Mouse (Mus musculus): ENCODE measurements at regions not wholly inside any gene's neighbourhood (a gene's known extent, or its start where the extent isn't known, plus 50 kb on each side); places are given as distances from the start of the nearest gene placed in this dataset.
A peak's percentile ranks its signal among the peaks of the same experiment; 100 is the strongest.

DNA sequence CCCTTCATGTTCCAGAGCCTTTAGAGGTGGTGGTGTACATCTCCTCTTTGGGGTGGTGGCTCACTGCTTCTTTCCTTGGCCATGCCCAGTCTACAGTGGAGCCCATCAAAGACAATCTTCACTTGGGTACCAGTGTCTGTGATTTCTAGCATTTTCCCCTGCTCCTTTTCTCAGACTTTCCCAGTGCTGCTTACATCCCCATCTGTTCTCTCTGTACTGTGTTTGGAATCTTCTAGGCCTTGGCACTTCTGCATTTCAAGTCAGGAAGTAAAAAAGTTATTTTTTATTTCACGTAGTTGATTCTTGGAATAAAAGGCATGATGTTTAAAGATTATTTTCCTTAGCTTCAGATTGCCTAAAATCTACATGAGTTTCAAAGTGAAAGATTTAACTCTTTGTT, 455.4 kb downstream of the Sorl1 start:
- DNase-seq = no peak

DNA sequence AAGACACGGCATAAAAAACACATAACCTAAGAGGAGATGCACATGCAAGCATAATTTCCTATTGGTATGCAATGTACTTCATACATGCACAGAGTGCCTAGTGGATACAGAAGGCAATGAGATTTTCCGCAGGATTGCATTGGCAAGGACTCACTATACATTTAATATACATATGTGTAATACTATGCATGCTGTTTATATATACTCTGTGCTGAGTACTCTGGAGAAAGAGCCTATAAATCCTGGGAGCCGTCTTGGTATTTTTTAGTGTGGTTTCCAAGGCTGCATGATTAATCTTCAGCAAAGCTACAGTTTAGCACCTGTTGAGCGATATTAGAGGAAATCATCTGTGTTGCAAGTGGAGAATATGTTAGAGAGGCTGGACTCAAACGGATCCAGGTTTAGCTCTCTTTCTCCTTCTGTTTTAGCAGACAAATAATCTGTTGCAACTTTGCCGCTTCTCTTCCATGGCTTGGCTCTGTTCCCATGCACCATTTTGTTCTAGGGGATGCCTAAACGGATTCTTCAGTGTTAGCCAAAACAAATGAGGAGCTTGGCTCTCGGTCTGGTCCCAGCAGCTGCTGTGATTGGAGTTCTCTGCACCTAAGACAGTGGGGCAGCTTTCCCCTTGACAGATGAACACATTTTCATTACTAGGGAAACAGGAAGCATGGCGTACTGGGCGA, 459.0 kb downstream of the Sorl1 start:
- DNase-seq = peak; percentile 71

DNA sequence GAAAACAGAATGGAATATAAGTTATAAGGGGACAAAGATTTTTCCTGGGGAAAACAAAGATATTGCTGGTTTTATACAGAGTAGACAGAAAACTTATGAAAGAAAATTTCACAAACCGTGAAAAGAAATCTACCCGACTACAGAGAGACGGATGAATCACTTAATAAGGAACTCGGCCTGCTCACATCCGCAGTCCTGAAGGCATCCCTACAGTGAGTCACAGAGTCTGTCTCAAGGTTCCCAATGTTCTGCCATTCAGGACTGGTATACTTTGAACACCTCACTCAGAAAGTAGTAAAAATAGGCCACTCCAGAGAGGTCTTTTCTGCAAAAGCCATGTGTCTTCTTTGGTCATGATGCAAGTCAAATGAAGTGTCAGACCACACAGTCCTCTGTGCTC, 463.5 kb downstream of the Sorl1 start:
- DNase-seq = no peak

DNA sequence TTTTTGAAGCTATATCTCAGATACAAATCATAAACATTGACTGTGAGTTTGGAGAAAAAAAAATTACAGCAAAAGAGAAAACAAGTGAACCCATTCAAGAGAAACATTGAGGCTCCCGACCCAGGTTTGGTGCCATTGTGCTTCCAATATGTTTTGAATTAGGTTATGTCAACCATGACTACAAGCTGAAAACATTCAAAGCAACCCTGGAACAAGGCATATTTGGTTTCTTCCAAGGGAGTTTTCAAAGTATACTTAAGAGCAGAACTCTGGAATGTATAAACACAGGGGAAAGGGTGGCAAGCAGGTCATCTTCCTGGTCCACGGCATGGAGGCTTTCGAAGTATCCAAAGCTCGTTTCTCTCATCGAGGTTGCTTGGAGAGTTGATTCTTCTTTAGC, 464.1 kb downstream of the Sorl1 start:
- DNase-seq = no peak

DNA sequence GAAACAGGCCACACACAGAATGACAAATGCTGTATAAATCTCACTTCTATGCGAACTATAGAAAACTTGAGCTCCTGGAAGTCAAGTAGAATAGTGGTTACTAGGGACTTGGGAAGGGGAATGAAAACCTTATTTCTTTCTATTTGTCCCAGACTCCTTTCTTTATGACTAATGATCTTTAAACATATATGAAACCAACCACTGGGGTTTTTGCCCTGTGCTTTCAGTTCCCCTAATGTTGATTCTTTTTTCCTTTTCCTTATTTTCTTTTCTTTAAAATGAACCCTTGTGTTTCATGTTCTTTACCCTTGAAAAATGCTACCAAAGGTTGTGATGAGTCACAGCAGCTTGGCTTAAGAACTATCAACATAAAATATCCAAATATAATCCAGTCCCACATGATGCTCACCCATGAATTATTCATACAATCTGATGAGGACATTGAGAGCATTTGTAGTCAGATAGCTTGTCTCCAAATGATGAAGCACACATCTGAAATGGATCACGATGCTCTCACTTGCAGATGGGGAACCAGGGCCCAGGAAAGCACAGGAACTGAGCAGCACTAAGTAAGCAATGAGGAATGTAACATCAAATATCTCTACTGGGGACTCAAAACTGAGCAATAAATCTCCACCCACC, 470.2 kb upstream of the Ubash3b start:
- DNase-seq = no peak

DNA sequence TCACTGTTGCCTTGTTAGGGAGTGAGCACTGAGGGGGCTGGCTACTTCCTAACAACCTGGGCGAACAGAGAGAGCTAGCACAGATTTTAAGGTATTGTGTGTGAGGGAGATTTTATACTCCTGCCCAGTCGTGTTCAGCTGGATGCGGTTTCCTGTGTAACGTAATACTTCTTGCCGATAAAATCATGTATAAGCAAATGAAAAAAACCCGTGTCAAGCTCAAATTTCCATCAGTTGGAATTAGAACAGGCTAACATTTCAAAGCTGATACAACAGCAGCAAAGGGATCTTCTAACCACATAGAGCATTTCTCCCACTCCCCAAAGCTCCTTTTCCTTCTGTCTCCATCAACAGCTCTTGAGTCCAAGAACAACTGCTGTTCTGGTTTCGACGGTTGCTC, 459.8 kb upstream of the Ubash3b start:
- DNase-seq = no peak

DNA sequence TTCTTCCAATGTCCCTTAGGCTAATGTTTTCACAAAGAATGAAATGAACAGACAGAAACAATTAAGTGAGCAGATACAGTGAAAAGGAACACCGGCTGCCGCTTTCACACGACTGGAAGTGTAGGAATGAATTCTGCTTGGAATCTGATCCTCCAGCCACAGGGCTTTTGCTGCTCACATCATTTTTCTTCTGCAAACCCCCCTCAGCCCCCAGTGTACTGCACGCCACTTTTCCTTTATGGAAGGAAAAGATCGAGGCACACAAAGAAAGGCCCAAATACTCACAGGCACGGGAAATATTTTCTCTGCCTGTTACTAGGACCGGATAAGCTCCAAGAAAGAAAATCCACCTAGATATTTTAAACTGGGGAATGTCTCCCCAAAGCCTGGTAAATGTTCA, 452.5 kb upstream of the Ubash3b start:
- DNase-seq = no peak

DNA sequence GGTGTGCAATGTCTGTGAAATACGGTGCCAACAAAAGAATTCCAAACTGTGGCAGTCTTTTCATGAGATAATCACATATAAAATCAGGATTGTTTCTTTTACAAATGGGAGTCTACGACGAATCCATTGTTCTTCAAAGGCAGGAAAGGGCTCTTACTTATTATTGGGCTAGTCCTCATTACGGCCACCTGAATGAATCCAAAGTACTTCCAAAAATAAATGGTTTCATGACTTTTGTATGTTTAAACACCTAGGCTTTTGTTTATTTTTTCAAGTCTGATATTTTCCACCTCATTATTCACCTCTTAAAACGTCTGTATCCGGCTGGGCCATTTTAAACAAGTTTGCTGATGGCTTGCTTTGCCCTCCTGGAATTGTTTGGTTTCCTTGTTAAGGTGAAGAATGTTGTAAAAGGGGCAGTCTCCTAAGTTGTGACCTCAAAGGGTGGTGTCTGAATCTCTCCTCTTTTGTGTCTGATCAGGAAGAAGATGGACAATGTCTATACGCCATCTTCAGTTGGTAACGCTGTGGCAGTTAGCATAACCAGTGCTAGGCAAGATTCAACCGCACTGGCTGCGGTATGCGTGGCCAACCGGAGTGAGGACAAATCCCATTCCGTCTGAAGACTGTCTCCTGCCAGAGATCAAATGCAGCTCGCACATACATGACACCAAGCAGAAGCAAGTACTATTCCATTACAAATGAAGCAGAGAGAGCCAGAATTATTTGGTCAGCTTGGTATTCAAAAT, 451.5 kb upstream of the Ubash3b start:
- no peak for DNase-seq

DNA sequence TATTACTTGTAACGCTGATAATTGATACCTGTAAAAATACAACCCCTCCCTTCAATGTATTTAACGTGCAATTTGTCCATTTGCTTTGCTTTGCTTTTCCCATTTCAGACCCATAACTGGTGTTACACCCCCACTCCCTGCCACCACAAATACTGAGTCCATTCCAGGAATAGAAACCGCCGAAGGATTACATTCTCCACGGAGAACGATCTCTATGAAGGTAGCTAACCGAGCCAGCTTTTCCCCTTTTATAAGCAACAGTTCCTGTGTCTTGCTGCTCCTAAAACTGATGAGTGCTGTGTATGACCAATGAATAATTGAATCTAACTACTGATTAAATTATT, 450.9 kb upstream of the Ubash3b start:
- DNase-seq = no peak

DNA sequence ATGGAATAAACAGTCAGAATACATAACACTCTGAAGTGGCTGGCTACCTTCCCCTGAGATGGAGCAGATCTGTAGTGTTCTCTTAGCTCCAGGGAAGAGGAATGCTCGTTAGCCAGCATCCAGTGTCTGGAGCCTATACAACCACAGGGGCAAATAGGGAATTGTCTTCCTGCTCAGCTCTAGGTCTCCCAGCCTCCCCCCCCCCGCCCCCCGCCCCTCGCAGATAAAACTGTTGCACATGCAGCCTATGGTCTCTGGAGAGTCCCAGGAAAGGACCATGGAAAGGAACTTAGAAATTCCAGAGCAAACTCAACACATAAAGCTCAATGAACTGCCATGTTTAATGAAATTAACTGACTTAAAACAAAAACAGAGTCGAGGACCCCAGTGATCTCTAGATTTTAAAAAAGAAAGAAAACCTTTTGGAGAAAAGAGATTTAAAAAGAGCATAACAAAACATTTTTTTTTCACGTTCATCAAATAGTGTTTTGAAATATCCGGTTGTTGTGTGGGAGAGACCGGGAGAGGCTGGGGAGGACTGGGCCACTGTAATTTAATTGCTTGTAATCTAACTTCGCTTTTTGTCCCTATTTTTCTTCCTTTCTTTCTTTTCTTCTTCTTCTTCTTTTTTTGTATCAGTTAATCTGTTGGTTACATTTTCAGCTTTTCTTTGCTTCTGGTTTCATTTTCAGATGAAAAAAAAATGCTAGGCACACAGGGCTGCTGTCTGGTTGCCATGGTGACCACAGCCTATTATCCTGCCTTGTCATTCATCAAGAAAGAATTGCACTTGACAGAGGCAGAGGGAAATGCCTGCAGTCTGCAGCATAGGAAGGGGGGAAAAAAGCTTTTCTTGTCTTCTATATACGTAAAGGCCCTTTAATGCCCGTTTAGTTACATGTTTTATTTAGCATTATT, 450.3 kb upstream of the Ubash3b start:
- DNase-seq = peak; percentile 70

DNA sequence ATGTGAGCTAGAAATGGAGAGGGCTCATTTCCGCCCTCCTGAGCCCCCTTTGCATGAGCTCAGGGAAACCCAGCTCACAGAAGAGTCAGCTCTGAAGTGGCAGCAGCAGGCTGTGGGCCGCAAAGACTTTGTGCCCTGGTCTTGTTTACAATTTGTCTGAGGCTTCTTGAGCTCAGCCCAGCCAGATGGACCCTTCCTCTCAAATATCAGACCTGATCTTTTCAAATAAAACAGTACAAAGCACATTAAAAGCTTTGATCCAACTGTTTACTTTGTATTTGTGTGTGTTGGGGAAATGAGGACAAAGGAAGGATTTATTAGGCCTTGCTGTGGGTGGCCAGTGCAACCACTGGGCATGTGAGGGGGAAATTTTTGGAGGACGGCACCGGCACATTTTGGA, 448.9 kb upstream of the Ubash3b start:
- no peak for DNase-seq

DNA sequence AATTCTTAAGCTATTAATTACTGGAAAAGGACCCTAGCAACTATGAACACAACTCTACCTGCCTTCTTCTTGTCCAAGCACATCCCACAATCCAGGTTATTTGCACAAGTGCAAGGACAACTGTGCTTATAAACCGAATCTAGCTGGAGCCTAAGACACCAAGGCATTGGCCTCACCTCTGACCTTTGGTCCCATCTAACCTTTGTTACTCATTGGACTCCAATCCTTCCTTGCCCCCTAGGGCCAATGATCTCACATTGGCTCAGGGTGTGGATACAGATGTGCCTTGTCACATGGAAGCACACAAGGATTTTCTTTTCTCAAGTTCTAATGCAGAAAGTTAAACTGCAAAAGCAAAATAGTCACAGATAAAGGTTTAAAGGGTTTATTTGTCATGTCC, 444.6 kb upstream of the Ubash3b start:
- DNase-seq = no peak

DNA sequence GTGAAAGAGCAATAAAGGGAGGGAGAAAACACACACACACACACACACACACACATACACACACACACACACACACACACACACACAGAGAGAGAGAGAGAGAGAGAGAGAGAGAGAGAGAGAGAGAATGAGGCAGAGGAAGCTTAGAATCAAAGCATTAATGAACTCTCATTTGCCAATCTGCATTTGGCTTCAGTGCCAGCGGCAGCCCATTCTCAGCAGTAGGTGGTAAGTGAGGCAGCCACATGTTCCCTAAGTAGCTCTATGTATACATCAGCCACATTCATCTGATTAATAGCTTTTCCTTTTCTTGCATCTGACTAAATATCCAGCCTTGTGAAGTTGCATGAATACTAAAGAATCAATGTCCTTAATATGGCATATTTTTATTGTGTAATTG, 443.4 kb upstream of the Ubash3b start:
- DNase-seq = no peak

DNA sequence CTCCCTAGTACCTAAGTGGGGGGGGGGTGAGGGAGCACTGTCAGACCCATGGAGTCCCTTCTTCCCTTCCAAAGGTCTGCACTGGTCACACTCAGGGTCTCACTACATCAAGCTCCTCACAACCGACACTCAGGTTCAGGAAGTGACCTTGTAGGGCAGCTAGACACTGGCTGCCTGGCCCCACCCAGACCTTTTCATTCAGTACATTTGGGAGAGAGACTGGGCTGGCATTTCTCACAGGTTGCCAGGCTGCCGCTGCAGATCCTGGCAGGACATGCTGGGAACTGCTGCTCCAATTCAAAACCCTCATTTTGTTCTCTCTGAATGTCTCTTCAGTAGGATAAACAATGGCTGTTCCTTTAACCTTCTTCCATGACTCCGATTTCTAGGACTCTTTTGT, 439.3 kb upstream of the Ubash3b start:
- no peak for DNase-seq

DNA sequence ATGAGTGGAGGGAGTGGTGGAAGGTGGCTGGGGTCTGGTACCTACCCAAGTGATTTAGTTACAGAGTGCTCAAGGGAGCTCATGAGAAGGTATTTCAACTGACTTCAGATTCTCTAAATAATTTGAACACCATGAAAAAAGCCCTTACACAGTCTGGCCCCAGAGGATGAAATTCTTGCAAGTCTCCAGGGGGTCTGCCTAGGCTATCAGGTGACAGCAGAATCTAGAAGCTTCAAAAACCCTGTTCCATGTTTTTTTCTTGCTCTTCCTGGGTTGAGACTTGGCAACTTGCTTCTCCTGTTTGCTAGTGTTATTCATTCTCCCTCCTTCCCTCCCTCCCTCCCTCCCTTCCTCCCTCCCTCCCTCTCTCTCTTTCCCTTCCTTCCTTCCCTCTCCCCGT, 438.4 kb upstream of the Ubash3b start:
- no peak for DNase-seq

DNA sequence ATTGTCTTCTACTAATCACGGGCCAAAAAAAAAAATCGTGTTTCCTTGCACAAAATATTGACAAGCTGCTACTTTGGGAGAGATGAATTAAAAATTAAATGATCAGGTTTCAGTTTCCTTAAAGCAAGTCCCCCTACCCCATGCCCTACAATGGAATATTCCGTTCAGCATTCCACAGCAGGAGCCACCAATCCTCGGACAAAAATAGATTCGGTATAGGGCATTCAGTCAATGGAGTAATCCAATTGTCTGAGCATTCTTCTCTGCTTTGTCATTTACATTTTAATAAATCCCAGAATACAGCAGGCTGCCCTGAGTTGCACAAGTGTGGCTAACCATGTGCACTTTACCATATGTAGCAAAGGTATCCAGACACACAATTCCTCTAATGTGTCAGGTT, 434.3 kb upstream of the Ubash3b start:
- DNase-seq = no peak

DNA sequence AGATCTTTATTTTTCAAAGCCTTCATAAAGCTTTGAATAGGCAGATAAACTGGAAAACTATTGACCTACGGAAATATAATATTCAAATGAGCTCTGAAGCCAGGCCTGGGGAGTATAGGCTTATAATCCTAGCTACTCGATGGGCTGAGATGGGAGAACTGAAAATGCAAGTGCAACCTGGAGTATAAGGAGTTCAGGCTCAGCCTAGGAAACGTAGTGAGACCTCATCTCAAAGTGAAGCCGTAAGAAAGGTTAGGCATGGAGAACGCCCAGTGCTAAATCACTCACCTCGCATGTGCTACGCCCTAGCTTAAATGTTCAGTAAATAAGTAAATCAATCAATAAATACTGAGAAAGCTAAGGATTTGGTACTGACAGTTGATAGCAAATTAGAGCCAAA, 432.5 kb upstream of the Ubash3b start:
- DNase-seq = no peak

DNA sequence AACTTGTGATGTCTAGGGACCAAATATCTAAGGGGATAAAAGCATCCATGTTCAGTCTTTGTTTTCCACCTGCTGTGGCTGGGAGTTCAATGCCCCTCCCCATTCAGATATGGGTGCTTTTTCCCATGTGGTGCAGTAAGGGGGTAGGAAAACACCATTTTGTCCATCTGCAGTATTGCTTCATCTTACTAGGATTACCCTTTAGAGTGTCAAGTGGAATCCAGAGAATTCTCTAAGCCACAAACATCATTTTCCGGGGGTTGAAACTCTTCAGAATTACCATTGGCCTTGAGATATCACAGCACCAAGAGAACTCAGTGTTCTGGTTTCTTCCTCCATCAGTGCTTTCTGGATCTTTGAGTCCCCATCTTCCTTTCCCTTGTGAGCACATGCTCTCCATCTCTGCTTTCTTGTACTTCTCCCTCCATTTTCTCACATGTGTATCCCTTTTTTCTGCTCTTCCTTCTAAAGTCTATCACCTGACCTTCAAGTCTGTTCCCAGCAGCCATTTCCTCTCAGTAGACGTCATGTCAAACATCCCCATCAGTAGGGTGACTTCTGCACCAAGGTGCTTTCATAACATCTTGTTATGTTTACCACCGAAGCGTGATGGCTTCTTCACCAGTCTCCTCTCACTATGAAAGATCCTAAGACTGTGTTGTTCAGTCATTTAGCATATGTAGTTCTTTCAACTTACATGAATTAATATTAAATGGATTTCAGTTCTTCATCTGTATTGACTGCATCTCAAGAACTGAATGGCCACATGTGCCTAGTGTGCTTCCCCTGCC, 431.6 kb upstream of the Ubash3b start:
- no peak for DNase-seq

DNA sequence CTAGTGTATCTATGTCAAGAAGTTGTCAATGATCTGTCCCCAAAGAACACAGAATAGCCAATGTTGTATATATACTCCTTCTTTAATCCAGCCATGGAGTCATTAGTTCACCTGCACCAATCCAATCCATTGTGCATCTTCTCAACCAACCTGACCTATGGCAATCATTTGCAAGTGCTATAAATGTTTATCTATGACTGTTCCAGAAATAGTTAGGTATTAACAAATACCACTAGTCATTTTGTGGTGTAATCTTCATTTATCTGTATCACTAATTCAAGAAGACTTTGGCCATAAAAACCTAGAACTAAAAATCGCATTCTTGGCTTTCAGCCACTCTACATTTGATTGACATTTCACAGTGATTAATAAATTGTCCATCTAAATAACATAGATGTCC, 430.6 kb upstream of the Ubash3b start:
- no peak for DNase-seq

DNA sequence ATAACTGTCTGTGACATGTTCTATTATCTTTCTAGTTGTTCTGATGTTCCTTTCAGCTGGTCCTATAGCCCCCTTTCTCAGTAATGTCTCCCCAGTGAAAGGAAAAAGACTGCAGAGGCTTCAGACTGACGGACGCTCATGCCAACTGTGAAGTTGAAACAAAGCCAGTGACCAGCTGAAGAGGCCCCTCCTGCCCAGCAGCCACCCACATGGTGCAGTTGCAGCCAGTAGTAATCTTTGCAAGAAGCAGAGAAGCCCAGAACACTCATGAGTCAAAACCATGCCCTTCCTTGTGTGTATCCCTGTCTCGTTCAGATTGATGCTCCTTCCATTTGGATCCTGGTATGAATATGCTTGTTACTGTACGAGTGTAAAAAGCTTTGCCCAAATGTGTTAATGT, 428.7 kb upstream of the Ubash3b start:
- DNase-seq = no peak

DNA sequence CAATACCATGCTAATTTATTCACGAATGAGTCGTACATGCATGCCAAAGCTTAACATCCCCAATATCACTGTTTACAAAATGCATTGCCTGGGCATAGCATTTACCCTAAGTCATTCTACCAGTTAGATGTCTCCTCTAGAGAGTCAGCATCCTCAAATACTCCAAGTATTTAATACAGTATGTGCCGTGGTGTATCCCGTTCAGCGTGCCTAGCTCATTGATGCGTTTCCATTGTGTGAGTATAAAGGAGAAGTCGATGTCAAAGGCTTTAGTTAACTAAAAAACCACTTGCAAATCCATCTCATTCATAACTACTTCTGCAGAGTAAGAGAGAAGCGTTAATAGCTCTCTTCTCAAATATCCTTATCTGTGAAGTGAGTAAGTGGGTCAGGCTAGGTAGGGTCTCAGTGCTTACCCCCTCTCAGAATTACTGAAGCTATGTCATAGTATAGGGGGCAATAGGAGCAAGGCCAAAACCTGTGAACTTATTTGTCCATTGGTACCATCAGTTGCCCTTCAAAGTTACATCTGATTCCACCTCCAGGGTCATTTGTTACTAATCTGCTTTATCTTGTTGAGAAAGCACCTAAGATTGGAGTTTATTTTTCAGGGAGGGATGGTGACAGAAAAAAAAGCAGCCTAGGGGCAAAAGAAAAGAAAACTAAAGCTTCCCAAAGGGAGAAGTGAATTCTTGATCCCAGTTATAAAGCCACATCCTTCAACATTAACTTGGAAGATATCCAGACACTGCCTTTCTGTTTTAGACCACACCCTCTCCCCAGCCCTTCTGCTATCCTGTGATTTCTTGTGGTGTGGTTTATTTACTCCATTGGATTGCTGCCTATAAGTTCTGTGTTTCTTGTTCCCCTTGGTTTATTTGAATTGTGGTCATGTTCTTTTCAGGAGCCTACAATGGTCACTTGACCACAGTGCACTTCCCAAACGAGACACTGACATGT, 427.2 kb upstream of the Ubash3b start:
- no peak for DNase-seq
